Mouse (Mus musculus): Measurements from ENCODE around the gene Csgalnact2. TPM values are rescaled to one million over a fixed set of nuclear protein-coding genes. Genes with fewer than 3 reads are reported as not detected.

Csgalnact2 gene
- polyA plus RNA-seq, 1 experiment from 2014 or later = 10.2 TPM

DNA sequence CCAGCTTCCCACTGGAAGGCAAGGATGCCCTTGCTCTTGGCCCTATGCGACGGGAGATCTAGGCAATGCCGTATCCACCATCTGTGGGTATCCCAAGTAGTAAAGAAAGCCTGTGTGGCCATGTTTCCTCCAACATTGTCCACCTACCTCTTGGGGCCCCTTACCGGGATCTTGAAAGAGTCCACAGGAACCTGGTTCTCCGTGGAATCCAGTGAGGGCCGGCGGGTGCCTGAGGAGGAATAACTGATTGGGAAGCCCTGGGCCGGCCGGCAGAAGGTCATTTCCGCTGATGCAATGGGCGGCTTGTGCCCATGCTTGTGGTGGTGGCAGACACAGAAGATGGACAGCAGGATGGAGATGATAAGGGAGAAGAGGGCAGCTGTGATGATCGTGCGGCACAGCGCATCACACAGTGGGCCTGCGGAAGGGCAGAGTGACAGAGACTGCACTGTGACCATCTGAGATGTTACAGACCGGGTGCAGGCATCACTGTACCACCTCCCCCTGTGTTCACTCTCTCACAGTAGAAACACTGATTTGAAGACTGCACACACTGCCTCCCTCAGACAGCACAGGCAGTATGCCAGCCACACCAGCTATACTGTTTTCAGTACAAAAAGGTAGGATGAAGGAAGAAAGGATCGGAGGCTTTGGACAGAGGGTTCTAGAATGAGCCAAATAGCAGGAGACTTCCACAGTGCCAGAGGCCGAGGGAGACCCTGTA is 34.5 kb upstream of the Csgalnact2 start:
- H3K27me3 ChIP-seq (ENCODE audit: control insufficient read depth, insufficient read depth, low read length) = no peaks in the 10 kb centered on the region
- WGBS (ENCODE audit: insufficient replicate concordance) = 83% methylated on average over 18 of the region's 18 CpGs
- H3K36me3 ChIP-seq (ENCODE audit: control insufficient read depth, insufficient read depth, low read length) = no peaks in the 10 kb centered on the region
- H3K4me1 ChIP-seq (ENCODE audit: control insufficient read depth, insufficient read depth, low read length) = no peaks in the 10 kb centered on the region
- ATAC-seq (replicated peaks; ENCODE audit: insufficient number of reproducible peaks, low FRiP score, low TSS enrichment) = no peak
- H3K4me3 ChIP-seq (ENCODE audit: low read depth, low read length) = no peak overlapping the region
- no peak overlapping the region for H3K27ac ChIP-seq (ENCODE audit: low read depth, low read length)
- no peaks in the 10 kb centered on the region for H3K9me3 ChIP-seq (replicated peaks; ENCODE audit: control insufficient read depth, low read length)
- no peak overlapping the region for H3K4me2 ChIP-seq
- no peak overlapping the region for H3K9ac ChIP-seq (ENCODE audit: low read depth, low read length)

GRCm38 (mm10) chr6:118171386-118171785 is 32.4 kb upstream of the Csgalnact2 start:
- Histone ChIP-seq H3K4me2 (no peak overlapping the region), H3K27ac (ENCODE audit: low read depth, low read length) (no peak overlapping the region), H3K4me3 (ENCODE audit: low read depth, low read length) (no peak overlapping the region), H3K4me1 (ENCODE audit: control insufficient read depth, insufficient read depth, low read length) (no peaks in the 10 kb centered on the region), H3K36me3 (ENCODE audit: control insufficient read depth, insufficient read depth, low read length) (no peaks in the 10 kb centered on the region), H3K9ac (ENCODE audit: low read depth, low read length) (no peak overlapping the region), H3K9me3 (replicated peaks; ENCODE audit: control insufficient read depth, low read length) (no peaks in the 10 kb centered on the region), H3K27me3 (ENCODE audit: control insufficient read depth, insufficient read depth, low read length) (no peaks in the 10 kb centered on the region)
- no peak for ATAC-seq (replicated peaks; ENCODE audit: insufficient number of reproducible peaks, low FRiP score, low TSS enrichment)
- WGBS (ENCODE audit: insufficient replicate concordance) = 92% methylated on average over 7 of the region's 7 CpGs

DNA sequence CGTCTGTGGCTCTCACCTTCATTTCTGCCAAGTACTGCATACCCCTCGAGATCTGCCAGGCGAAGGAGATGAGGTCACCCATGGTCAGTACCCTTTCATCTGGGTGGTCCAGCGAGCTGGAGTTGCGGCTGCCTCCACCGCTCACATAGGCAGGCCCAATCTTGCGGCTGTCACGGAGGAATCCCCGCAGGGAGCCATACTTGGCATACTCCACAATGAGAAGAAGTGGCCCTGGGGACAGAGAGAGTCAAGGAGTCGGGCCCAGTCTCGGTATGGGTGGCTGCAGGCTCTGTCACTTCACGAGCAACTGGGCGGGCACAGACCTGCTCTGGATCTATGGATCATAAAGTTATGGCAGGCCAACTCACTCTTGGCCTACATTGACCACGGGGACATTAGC is 29.2 kb upstream of the Csgalnact2 start:
- 82% methylated on average over 14 of the region's 14 CpGs for WGBS (ENCODE audit: insufficient replicate concordance)
- H3K4me2 ChIP-seq = no peak overlapping the region
- no peak for ATAC-seq (replicated peaks; ENCODE audit: insufficient number of reproducible peaks, low FRiP score, low TSS enrichment)
- no peak overlapping the region for H3K27ac ChIP-seq (ENCODE audit: low read depth, low read length)
- H3K4me3 ChIP-seq (ENCODE audit: low read depth, low read length) = no peak overlapping the region
- H3K9ac ChIP-seq (ENCODE audit: low read depth, low read length) = no peak overlapping the region
- no peaks in the 10 kb centered on the region for H3K27me3 ChIP-seq (ENCODE audit: control insufficient read depth, insufficient read depth, low read length)
- no peaks in the 10 kb centered on the region for H3K4me1 ChIP-seq (ENCODE audit: control insufficient read depth, insufficient read depth, low read length)
- H3K9me3 ChIP-seq (replicated peaks; ENCODE audit: control insufficient read depth, low read length) = no peaks in the 10 kb centered on the region
- no peaks in the 10 kb centered on the region for H3K36me3 ChIP-seq (ENCODE audit: control insufficient read depth, insufficient read depth, low read length)

DNA sequence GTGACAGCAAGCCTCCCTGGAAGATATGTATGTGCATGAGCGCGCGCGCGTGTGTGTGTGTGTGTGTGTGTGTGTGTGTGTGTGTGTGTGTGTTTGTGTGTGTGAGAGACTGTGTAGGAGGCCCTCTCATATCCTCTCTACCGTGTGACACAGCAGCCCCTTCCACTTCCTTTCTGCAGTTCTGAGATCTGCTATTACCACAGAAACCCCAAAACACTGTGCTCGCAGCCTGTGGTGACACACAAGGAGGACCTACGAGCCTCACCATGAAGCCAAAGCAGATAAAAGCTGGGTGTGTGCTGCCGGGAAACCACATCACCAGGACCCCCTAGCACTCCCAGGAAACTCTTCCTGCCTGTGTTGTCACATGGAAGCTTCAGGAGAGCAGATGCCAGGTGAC is 28.1 kb upstream of the Csgalnact2 start:
- no peaks in the 10 kb centered on the region for H3K9me3 ChIP-seq (replicated peaks; ENCODE audit: control insufficient read depth, low read length)
- H3K9ac ChIP-seq (ENCODE audit: low read depth, low read length) = no peak overlapping the region
- no peak overlapping the region for H3K4me2 ChIP-seq
- H3K27me3 ChIP-seq (ENCODE audit: control insufficient read depth, insufficient read depth, low read length) = no peaks in the 10 kb centered on the region
- H3K36me3 ChIP-seq (ENCODE audit: control insufficient read depth, insufficient read depth, low read length) = no peaks in the 10 kb centered on the region
- H3K4me3 ChIP-seq (ENCODE audit: low read depth, low read length) = no peak overlapping the region
- H3K27ac ChIP-seq (ENCODE audit: low read depth, low read length) = no peak overlapping the region
- 81% methylated on average over 9 of the region's 9 CpGs for WGBS (ENCODE audit: insufficient replicate concordance)
- H3K4me1 ChIP-seq (ENCODE audit: control insufficient read depth, insufficient read depth, low read length) = no peaks in the 10 kb centered on the region
- no peak for ATAC-seq (replicated peaks; ENCODE audit: insufficient number of reproducible peaks, low FRiP score, low TSS enrichment)

DNA sequence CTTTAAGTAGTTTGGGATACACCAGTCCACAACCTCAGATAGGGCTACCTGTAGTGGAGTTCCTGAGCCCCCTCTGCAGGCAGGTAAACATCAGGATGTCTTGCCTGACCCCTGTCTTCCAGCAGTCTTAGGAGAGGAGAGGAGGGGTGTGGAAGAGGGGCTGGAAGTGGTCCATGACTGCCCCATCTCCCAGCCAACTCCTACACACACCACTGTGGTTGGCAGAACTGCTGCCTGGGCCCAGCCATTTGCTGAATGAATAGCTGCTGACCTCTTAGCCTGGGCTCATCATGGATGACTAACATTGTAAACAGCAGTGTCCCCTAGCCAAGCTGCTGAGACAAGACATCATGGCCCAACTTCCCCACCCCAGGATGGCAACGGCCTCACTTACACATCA is 26.6 kb upstream of the Csgalnact2 start:
- Histone ChIP-seq H3K27ac (ENCODE audit: low read depth, low read length) (no peak overlapping the region), H3K9ac (ENCODE audit: low read depth, low read length) (no peak overlapping the region), H3K9me3 (replicated peaks; ENCODE audit: control insufficient read depth, low read length) (no peaks in the 10 kb centered on the region), H3K27me3 (ENCODE audit: control insufficient read depth, insufficient read depth, low read length) (no peaks in the 10 kb centered on the region), H3K4me3 (ENCODE audit: low read depth, low read length) (no peak overlapping the region), H3K4me2 (no peak overlapping the region), H3K4me1 (ENCODE audit: control insufficient read depth, insufficient read depth, low read length) (no peaks in the 10 kb centered on the region), H3K36me3 (ENCODE audit: control insufficient read depth, insufficient read depth, low read length) (no peaks in the 10 kb centered on the region)
- 84% methylated on average over 1 of the region's 1 CpGs for WGBS (ENCODE audit: insufficient replicate concordance)
- no peak for ATAC-seq (replicated peaks; ENCODE audit: insufficient number of reproducible peaks, low FRiP score, low TSS enrichment)

GRCm38 (mm10) chr6:118164691-118165090 is 25.8 kb upstream of the Csgalnact2 start:
- Histone ChIP-seq H3K9ac (ENCODE audit: low read depth, low read length) (no peak overlapping the region), H3K9me3 (replicated peaks; ENCODE audit: control insufficient read depth, low read length) (no peaks in the 10 kb centered on the region), H3K4me3 (ENCODE audit: low read depth, low read length) (no peak overlapping the region), H3K27me3 (ENCODE audit: control insufficient read depth, insufficient read depth, low read length) (no peaks in the 10 kb centered on the region), H3K27ac (ENCODE audit: low read depth, low read length) (no peak overlapping the region), H3K4me2 (no peak overlapping the region), H3K36me3 (ENCODE audit: control insufficient read depth, insufficient read depth, low read length) (no peaks in the 10 kb centered on the region), H3K4me1 (ENCODE audit: control insufficient read depth, insufficient read depth, low read length) (no peaks in the 10 kb centered on the region)
- 50% methylated on average over 8 of the region's 8 CpGs for WGBS (ENCODE audit: insufficient replicate concordance)
- no peak for ATAC-seq (replicated peaks; ENCODE audit: insufficient number of reproducible peaks, low FRiP score, low TSS enrichment)

DNA sequence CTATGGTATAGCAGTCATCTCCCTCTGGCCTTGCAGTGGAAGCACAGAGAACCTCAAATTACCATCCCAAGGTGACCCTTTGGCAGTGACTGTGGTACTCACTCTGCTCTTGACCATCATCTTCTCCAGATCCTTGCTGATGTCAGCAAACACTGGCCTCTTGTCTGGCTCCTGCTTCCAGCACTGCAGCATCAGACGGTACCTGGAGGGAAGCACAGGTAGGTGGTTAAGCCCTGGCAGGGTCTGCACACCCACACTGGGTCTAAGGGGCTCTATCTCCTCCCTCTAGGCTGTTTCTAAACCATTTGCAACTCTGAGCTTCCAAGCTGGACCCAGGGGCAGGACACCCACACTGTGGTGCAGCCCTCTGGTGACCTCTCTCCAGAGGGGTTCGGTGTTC is 24.1 kb upstream of the Csgalnact2 start:
- H3K9me3 ChIP-seq (replicated peaks; ENCODE audit: control insufficient read depth, low read length) = no peaks in the 10 kb centered on the region
- no peaks in the 10 kb centered on the region for H3K36me3 ChIP-seq (ENCODE audit: control insufficient read depth, insufficient read depth, low read length)
- H3K27ac ChIP-seq (ENCODE audit: low read depth, low read length) = no peak overlapping the region
- no peaks in the 10 kb centered on the region for H3K27me3 ChIP-seq (ENCODE audit: control insufficient read depth, insufficient read depth, low read length)
- H3K4me2 ChIP-seq = no peak overlapping the region
- 92% methylated on average over 2 of the region's 2 CpGs for WGBS (ENCODE audit: insufficient replicate concordance)
- ATAC-seq (replicated peaks; ENCODE audit: insufficient number of reproducible peaks, low FRiP score, low TSS enrichment) = no peak
- no peak overlapping the region for H3K9ac ChIP-seq (ENCODE audit: low read depth, low read length)
- H3K4me3 ChIP-seq (ENCODE audit: low read depth, low read length) = no peak overlapping the region
- H3K4me1 ChIP-seq (ENCODE audit: control insufficient read depth, insufficient read depth, low read length) = no peaks in the 10 kb centered on the region

DNA sequence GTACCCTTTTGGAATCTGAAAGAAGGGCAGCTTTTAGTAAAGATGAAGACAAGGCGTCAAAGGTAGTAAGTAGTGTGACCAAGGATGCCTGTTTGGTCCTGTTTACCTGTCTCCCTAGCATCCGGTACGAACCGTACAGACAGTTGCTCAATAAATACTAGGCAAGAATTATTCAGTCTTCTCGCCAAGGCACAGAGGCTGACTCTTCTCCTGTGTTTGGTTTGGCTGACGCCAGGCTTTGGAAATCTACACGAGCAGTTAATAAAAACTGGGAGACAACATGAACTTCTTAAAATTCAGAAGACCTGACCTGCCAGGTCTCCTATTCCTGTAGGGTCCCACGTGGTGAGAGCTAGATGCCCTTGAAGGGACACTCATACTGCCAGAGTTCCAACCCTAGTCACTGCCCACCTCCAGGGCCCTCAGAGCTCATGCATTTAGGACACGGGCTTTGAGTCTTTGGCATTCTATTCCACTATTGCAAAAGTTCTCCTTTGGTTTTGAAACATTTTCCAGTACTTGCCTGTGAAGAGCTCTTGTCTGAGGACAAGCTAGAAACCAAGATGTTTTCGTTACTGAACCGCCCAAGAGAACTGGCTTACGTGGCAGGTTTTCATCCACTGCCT is 23.6 kb upstream of the Csgalnact2 start:
- WGBS (ENCODE audit: insufficient replicate concordance) = 85% methylated on average over 12 of the region's 12 CpGs
- no peak overlapping the region for H3K9ac ChIP-seq (ENCODE audit: low read depth, low read length)
- no peaks in the 10 kb centered on the region for H3K4me1 ChIP-seq (ENCODE audit: control insufficient read depth, insufficient read depth, low read length)
- no peaks in the 10 kb centered on the region for H3K36me3 ChIP-seq (ENCODE audit: control insufficient read depth, insufficient read depth, low read length)
- H3K27ac ChIP-seq (ENCODE audit: low read depth, low read length) = no peak overlapping the region
- no peaks in the 10 kb centered on the region for H3K27me3 ChIP-seq (ENCODE audit: control insufficient read depth, insufficient read depth, low read length)
- H3K4me3 ChIP-seq (ENCODE audit: low read depth, low read length) = no peak overlapping the region
- ATAC-seq (replicated peaks; ENCODE audit: insufficient number of reproducible peaks, low FRiP score, low TSS enrichment) = no peak
- H3K9me3 ChIP-seq (replicated peaks; ENCODE audit: control insufficient read depth, low read length) = no peaks in the 10 kb centered on the region
- H3K4me2 ChIP-seq = no peak overlapping the region

GRCm38 (mm10) chr6:118153091-118153490 is 14.2 kb upstream of the Csgalnact2 start:
- no peak for ATAC-seq (replicated peaks; ENCODE audit: insufficient number of reproducible peaks, low FRiP score, low TSS enrichment)
- Histone ChIP-seq H3K27me3 (ENCODE audit: control insufficient read depth, insufficient read depth, low read length) (no peaks in the 10 kb centered on the region), H3K9me3 (replicated peaks; ENCODE audit: control insufficient read depth, low read length) (no peaks in the 10 kb centered on the region), H3K9ac (ENCODE audit: low read depth, low read length) (no peak overlapping the region), H3K36me3 (ENCODE audit: control insufficient read depth, insufficient read depth, low read length) (no peaks in the 10 kb centered on the region), H3K4me3 (ENCODE audit: low read depth, low read length) (no peak overlapping the region), H3K4me2 (no peak overlapping the region), H3K27ac (ENCODE audit: low read depth, low read length) (no peak overlapping the region), H3K4me1 (ENCODE audit: control insufficient read depth, insufficient read depth, low read length) (no peaks in the 10 kb centered on the region)
- 75% methylated on average over 5 of the region's 5 CpGs for WGBS (ENCODE audit: insufficient replicate concordance)

All from heart, embryonic 11.5 days (tissue).